Mouse (Mus musculus) cerebellum, postnatal 25 days (tissue): ENCODE measurements around the gene Ccdc191.

Source experiments
- DNase-seq, 2 experiments: peaks; one replicate each; pipeline ENCODE4 v3.0.0; 2021; ENCODE audit warnings: mixed read lengths in 2 of 2

The Ccdc191 gene

DNA sequence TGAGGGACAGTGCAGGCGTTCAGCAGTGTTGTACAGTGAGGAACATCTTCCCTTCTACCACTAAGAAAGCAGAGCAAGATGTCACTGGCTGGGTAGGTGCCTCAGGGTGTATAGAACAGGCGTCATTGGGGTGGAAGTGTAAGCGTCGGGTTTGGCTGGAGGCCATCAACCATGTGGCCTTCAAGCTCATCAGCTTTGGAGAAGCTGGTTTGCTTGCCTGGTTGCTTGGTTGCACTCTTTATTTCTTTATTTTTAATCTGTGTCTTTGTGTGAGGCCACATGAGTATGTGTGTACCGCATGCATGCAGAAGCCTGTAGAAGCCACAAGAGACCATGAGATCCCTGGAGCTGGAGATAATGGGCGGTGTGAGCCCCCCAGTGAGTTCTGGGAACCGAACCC, 42.7 kb downstream of the Ccdc191 start:
- no peak for DNase-seq

DNA sequence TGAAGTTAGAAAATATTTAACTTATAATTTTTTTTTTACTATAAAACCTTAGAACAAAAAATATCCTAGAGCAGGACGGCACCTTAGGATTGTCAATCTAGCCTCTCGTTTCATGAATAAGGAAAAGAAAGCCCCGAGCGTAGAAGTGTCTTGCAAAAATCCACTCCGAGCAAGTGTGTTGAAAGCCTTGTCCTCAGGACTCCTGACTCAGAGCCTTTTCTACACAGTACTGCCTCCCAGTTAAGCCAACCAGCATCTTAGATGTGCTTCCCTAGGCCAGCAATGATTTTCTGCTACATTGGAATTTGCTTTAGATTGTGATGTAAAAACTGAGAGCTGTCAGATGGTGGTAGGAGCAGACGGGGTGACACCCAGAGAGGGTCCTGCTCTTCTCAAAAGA, 43.4 kb downstream of the Ccdc191 start:
- DNase-seq = no peak

DNA sequence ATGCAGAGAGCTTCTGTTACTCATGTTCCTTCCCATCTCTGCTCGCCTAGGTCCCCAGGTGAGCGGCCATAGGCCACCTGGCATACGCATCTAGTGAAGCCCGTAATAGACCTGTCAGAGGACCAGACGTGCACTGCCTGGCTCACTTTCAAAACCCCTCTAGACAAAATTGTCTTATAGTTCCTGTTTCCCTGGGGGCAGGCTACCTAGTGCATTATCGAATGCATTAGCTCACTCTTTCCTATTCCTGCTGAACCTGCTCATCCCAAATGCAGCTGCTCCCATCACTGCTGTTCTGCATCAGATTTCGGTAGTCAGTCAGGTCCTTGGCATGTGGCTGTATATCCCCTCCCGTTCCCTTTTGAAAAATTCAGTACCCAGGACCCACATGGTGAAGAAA, 45.3 kb downstream of the Ccdc191 start:
- DNase-seq = peak in 1 of 2 experiments; percentile 16

DNA sequence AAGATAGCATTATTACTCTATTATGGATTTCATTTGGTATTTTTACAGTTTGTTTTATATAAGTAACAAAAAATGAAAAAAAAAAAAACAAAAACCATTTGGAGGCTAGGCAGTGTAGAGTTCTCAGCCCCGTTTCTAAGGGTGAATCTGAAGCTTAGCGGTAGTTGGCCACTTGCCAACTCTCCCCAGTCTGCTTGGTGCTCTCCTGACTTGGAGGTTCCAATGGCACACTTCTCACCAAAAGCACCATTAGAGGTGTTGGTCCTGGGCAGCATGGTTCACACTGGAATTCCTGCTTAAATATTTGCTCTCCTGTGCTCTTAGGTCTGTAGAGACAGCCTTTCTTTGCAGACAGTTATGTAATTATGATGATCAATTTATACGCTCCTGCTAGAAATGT, 45.8 kb downstream of the Ccdc191 start:
- DNase-seq = peak; percentile 42 to 70

DNA sequence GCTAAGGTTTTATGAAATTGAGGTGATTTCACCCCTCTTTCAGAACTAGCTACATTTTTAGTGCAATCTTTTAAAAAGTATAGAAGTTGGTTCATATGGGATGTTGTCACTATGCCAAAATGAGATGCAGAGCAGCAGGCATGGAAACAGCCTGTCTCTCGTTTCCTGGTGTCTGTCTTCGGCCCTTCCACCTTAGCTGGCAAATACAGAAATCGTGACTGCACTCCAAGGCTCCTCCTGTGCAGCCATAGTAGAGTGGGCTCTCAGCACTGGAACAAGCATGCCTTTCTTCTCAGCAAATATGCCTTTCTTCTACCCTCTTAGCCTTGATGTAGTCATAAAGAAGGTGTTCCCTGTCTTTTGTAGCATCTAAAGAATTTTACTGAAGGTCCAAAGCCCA, 46.3 kb downstream of the Ccdc191 start:
- no peak for DNase-seq

DNA sequence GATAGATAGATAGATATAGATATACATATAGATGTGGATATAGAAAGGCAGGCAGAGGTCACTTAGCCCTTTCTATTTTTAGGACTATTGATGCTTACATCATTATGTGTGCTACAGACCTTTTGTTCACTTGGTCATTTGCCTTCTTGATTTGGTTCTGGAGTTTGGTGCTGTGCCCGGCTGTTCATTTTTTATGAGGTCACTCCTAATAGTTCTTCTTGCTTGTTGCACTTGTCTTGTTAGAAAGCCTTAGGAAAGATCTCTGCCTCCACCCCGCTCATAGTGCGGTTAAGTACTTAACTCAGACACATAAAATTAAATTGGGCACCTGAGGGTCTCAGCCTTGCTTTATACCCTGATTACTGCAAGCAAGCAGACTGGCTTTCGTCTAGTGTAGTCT, 51.2 kb downstream of the Ccdc191 start:
- DNase-seq = no peak

DNA sequence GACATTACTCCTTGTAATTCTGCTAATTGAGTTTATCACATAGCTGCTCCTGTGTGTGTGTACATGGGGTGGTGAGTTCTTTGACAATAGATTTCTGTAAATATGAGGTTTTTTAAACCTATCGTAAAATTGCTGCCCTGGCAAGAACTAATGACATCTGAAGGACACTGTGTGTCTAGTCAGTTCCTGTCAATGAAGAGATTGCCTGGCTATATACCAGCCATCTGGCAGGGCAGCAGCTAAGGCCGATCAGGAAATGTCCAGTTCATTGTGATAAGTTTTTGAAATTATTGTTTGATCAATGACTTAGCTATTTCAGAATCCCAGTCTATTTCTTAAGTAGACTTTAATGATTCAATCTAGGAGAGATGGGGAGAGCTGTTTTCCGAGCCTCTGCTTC, 55.8 kb downstream of the Ccdc191 start:
- DNase-seq = no peak

DNA sequence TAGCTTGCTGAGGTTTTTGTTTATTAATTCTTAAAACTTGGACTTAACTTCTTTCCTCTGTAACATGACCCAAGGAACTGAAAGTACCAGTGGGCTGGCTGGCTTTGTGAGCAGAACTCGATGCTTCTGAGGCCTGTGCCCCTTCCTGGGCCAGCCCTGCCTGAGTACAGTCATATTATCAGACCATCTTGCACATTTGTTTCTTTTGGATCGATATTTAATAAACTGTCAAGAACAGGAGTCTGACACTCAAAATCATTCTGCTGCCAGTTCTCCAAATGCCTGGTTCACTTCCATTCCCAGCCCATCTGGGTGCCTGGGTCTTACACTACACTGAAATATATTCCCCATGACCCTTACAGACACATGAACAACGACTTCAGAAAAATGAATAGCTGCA, 56.3 kb downstream of the Ccdc191 start:
- DNase-seq = no peak

DNA sequence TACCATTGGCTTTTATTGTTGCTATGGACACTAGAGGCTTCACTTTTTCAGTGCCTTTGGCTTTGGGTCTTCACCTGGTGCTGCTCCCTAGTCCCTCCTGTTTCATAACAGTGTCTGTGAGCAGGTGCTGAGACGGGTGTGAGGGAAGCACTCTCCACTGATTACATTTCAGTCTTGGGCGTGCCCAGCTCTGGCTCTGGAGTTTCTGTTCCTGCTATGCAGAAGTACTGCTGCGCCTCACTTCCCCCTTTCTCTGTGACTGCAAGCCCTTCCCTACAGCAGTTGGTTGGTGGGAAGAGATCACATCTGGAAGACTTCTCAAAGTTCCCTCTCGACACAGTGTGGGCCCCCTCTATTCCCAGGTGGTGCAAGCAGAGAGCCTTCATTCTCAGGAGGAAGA, 62.0 kb downstream of the Ccdc191 start:
- no peak for DNase-seq

DNA sequence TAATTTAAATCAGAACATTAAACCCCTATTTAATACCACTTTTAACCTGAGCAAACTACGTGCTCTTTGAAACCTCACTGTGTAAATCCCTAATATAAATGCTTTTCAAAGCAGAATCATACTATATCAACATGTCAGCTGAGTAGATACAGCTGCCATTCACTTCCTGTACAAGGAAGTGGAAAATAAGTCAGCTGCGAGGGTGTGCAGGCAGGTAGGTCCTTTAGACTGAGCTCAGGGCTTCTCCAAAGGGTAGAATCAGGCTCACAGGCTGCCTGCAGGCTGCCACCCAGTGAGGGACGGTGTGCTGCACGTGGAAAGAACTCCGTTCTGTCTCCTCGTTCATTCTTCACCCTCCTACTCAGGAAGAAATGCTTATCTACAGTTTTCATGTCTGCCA, 65.3 kb downstream of the Ccdc191 start:
- no peak for DNase-seq

DNA sequence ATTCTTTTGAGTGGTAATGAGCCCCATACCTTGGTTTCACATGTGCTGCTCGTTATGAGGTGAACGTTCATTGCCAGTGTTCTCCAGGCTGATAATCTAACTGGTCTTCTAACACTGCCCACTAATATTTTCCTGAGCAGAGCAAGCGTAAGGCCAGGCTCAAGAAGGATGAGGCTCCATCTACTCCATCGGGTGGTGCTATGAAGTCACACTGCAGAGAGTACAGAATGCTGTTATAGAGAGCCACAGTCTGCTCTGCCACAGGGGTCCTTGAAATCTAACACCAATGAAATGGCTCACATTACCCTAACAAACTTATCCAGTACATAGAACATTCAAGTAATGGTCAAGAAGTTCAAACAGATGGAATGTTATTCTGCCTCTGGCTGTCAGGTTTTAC, 68.4 kb downstream of the Ccdc191 start:
- DNase-seq = no peak

DNA sequence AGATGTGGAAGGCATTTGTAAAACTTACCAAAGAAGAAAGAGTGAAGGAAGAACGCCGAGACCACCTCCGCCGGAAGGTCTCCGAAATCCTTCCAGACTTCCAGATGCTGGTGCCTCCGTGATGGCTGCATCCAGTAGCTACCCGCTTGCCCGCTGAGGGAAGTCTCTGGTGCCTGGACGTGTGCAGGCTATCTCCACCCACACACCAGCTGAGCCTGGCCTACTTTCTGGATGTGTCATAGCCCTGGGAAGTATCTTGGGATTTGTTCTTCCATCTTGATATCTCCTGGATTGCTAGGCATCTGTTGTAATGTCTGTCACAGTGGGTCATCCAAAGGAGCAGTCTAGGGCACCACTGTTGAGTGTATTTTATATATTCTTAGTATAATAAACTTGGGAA, 73.7 kb downstream of the Ccdc191 start:
- DNase-seq = no peak

DNA sequence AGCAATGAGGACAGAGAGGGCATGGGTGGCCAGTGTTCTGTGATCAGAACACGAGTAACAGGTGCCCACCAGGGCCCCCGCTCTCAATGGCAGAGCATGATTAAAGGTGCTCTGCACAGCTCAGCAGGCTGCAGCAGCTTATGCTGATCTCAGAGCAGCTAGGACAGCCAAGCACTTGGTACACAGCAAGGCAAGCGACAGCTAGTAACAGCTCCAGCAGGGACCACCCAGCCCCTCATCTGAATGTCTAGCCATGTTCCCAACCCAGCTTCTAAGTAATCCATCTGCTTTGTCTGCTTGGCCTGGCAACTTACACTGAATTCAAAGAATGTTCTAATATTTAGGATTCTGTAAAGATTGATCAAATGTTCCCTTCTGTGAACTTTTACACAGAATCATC, 74.2 kb downstream of the Ccdc191 start:
- no peak for DNase-seq

DNA sequence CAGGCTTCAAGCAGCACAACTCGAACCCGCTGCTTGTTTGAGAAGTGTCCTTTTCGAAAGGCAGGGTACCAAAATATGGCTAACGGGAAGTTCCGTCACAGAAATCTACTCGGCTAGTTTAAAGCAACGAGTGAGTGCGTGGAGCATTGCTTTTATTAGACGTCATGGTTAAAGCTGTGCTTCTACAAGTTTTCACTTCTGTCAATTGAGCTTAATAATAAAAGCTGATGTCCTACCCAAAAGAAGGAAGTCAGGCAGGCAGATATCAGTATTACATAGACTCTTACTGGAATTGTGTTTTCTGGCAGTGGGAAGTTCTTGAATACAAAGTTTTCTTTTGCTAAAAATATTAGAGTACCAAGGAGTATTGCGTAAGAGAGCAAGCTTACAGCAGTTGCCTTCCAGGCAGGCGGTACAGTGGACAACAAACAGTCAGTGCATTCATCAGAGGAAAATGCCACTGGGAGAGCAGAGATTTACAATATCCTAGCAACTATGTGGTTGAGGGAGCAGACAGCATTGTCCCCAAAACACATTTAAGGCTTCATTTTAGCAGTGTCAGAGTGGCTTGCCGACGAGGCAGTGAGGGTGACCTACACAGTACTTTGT, 76.3 kb downstream of the Ccdc191 start:
- no peak for DNase-seq

DNA sequence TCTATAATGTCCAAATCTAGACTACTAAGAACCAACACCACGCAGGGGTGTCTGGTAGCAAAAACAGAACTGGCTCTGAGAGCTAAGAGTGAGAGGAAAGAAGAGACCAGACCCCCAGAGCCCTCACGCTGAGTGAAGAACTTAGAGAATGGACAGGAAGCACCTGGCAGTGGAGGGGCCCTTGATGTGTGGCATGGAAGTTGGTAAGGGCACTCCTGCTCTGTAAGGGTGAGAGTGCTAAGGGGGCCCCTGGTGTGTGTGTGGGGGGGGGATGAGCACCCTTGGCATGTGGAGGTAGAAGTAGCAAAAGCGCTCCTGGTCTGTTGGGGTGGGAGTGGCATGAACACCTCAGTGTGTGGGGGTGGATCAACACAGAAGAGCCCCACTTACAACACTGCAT, 80.8 kb downstream of the Ccdc191 start:
- no peak for DNase-seq

DNA sequence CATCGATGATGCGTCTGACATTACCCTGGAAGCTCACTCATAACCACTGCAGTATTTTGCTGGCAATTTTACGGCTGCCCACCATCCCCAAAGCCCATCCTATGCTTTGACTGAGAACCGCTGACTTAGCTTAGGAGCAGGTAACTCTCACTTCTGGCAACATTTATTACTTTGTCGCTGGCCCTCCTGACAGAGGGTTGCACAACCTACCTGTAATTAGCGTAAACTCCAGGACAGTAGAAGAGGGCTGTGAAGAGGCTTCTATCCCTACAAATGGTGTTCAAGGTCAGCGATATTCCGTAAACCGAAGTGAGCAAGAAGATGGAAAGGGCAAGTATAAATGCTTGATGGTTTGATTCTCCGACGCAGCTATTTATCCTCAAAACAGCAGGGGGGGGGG, 81.6 kb downstream of the Ccdc191 start:
- DNase-seq = no peak

DNA sequence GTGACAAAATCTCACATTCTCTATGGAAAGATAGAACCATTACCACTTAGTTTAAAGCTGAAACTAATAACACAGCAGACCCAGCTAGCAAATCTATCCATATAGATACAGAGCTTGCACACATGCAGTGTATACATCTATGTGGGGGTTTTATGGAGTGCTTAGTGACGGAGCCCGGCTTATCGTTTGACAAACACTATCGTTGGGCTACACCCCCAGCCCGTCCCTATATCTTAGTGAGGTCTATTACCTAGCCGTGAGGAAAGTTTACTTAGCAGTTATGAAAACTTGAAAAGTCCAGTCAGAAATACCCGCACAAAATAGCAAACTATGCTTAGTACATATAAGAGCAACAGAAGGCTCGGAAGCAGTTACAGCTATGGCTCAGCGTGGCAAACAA, 82.1 kb downstream of the Ccdc191 start:
- DNase-seq = no peak

DNA sequence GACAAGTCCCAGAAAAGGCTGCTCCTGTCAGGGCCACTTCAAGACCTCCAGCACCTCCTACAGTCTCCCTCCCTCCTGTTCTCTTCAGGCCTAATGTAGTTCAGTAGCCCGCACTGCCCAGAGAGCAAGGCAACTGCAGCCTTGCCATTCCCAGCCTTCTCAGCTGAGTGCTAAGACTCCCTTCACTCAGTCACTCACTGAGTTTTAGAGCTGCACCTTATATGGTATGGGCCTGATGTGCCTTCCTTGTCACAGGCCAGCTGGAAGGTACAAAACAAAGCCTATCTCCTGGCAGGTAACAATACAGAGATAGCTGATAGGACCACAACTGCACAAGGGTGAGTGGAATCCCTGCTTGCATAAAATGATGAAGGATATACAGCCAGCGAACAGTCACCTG, 82.8 kb downstream of the Ccdc191 start:
- no peak for DNase-seq

DNA sequence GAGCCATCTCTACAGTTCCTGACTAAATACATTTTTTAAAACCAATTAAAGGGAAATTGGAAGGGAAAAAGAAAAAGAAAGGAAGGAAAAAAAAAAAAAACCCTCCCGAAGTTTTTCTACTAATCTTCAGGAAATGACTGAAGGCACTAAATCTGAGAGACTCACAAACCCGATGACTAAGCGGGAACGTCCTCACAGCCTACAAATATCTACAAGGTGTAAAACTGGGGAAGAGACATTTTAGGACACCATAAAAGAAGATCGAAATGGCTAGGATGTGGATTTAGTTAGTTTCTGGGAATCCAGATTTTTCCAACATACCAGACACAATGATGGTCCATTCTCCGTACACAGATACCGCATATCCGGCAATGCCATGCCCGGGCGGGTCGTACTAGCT, 83.5 kb downstream of the Ccdc191 start:
- DNase-seq = no peak

DNA sequence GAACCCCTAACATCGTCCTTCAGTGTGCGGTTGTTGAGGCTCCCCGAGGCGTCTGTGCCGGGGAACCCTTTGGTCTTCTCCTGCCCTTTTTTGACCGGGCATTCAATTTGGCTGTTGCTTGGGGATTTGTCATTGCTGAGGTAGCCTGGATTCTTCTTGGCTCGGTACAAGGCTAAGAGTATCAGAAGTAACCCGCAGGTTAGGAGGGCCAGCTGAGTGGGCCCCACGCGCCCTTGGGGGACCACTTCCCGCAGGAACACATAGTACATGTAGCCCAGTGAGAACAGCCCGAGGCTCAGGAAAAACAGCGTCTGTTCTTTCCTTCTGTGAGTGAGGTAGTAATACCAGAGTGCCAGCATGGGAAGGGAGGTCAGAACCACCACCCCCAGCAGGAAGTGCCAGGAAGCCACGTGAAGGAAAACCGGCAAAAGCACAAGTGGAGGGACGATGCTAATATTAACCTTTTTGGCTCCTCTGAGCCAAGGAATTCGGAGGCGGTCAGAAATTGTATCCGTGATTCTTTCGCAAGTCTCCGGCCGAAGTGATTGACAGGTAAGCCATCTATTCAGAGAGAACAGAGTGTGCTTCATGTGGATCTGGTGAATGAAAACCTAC, 84.1 kb downstream of the Ccdc191 start:
- DNase-seq = no peak

DNA sequence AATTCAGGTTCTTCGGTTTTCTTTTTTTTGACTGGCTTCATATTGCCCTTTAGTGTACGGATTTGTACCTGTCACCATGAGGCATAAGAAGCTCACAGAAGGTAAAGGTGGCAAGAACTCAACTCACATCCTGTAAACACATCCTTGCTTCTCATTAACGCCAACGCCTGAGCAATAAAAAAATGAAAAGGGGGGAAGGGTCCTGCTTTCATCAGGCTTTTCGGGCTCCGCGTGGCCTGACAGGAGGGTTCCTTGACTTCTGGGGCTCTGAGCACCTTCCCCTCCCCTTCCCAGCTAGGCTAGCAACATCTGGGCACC, 89.4 kb downstream of the Ccdc191 start:
- no peak for DNase-seq

DNA sequence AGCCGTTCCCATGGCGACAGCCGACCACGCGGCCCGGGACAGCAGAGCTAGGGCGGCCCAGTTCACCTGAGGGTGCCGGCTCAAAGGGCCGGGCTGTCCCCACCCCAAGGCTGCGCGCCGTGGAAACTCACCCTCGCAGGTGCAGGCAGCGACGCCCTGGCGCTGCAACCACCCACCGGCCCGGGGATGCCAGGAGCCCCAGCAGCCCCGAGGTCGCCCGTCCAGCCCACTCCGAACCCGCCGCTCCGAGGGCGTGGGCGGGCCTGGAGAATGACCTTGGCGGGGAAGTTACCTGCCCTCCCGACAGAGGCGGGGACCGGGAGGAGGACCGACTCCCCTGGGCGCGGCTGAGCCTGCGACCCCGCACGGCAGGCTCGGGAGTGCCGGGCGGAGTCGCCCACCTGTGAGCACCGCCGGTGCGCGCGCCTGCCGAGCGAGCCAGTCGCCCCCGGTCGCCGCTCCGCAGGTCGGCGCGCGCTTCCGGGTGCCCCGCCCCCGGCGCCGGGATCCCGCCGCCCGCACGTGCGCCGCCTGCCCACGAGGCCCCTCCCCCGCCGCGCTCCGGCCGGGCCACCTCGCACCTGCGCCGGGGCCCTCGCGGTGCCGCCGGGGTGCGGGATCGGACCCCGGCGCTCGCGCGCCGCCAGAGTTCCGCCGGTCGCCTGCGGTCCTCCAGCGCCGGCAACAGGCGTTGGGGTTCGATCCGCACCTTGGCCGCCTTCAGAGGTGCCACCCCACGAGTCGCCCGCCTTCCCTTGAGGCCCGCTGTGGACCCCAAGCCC, 89.9 kb downstream of the Ccdc191 start, which contains the start of gene Zdhhc23:
Gene Zdhhc23, minus strand, starts transcription at position 464 of the 782 bp plus-strand sequence.
- peak; percentile 54 to 78 for DNase-seq

DNA sequence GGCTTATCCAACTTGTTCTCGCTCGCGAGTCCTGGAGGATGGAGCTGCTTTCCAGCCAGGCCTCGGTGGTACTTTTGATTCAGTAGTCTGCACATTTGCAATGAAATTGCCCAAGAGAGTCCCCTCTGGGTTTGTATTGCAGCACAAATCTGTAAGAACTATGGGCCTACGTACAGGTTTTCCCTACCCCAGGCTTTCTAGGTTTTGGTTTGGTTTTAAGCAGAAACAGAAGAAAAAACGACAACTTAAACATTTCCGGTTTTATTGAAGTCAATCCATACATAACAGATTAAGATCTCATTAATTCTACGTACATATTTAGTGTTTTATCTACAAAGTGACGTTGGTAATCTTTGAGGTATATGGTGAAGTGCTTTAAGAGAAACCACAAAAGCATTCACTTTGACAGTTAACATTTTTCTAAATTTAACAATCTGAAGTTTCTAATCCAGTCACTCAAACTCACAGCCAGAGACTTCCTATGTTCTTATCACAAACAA, 90.6 kb downstream of the Ccdc191 start:
- no peak for DNase-seq

DNA sequence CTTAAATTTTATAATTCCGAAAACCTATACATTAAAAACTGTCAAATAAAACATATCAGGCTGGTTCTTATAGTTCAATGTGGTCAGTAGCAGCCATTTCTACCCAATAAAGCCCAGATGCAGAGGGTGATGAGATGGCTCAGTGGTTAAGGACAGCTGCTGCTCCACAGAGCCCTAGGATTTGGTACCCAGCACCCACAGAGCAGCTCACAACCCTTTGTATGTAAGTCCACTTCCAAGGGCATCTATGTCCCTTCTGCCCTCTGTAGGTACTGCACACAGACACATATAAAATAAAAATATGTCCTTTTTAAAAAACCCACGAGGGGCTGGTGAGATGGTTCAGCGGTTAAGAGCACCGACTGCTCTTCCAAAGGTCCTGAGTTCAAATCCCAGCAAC, 96.7 kb downstream of the Ccdc191 start:
- no peak for DNase-seq
